11 mouse cellular contexts compared by ENCODE assay signal in genomic region chr13:117284036-117284435, GRCm38 (mm10).
DNase-seq lines count a peak whose midpoint lies in the region; ATAC-seq lines count a peak whose summit lies in the region.
"Had no signal": no experiment of that assay in that cellular context is flagged by ENCODE, and none has a peak within 500 bp of the region (broad histone marks: within the 10 kb centered on the region; RNA-seq: fewer than 3 reads in every experiment).

No protein-coding gene starts in this region.

- H3K27ac ChIP-seq in liver, embryonic 11.5 days (ENCODE audit: low read depth, low read length) = no peak overlapping the region
- H3K27ac ChIP-seq in midbrain, embryonic 15.5 days = no peak overlapping the region
- H3K27ac ChIP-seq: gastrocnemius, adult 2 months; kidney, postnatal 0 days; neural tube, embryonic 12.5 days had no signal

- 39% methylated on average over 4 of the region's 4 CpGs for WGBS in liver, embryonic 11.5 days
- 94% methylated on average over 4 of the region's 4 CpGs for WGBS in midbrain, embryonic 15.5 days

- no peaks in the 10 kb centered on the region for H3K36me3 ChIP-seq in liver, embryonic 11.5 days (ENCODE audit: control insufficient read depth, insufficient read depth, low read length)
- H3K36me3 ChIP-seq in midbrain, embryonic 15.5 days (replicated peaks) = no peaks in the 10 kb centered on the region
- H3K36me3 ChIP-seq: neural tube, embryonic 12.5 days had no signal

- no peak overlapping the region for H3K9ac ChIP-seq in liver, embryonic 11.5 days (ENCODE audit: low read depth, low read length)
- H3K9ac ChIP-seq in midbrain, embryonic 15.5 days = no peak overlapping the region
- H3K9ac ChIP-seq: neural tube, embryonic 12.5 days had no signal

- ATAC-seq in liver, embryonic 11.5 days (replicated peaks; ENCODE audit: low FRiP score) = no peak
- ATAC-seq in inflammation-experienced regulatory T-cells, adult 6 months = peak; percentile 95
- peak; percentile 96 for ATAC-seq in neutrophil, adult 5-6 weeks (ENCODE audit: extremely low read depth, insufficient number of reproducible peaks, low FRiP score, poor library complexity, severe bottlenecking)
- ATAC-seq in midbrain, embryonic 15.5 days (replicated peaks) = no peak

- H3K4me3 ChIP-seq in liver, embryonic 11.5 days (ENCODE audit: low read depth, low read length) = no peak overlapping the region
- no peak overlapping the region for H3K4me3 ChIP-seq in midbrain, embryonic 15.5 days
- H3K4me3 ChIP-seq: gastrocnemius, adult 2 months; neural tube, embryonic 12.5 days had no signal

- no peaks in the 10 kb centered on the region for H3K4me1 ChIP-seq in liver, embryonic 11.5 days (replicated peaks; ENCODE audit: control insufficient read depth, insufficient read depth, low read length)
- no peaks in the 10 kb centered on the region for H3K4me1 ChIP-seq in midbrain, embryonic 15.5 days
- H3K4me1 ChIP-seq: neural tube, embryonic 12.5 days had no signal

- DNase-seq in liver = peak; percentile 36
- DNase-seq in liver, embryonic 11.5 days (ENCODE audit: low spot score) = no peak
- peak; percentile 71 for DNase-seq in thymus, postnatal 4 days
- no peak for DNase-seq in right cerebral cortex, adult 18-20 months
- DNase-seq in ovary, postnatal 10 days (ENCODE audit: low spot score) = no peak
- DNase-seq: gastrocnemius, adult 2 months had no signal

- no peaks in the 10 kb centered on the region for H3K9me3 ChIP-seq in liver, embryonic 11.5 days (ENCODE audit: control insufficient read depth, low read length)
- no peaks in the 10 kb centered on the region for H3K9me3 ChIP-seq in midbrain, embryonic 15.5 days
- H3K9me3 ChIP-seq: neural tube, embryonic 12.5 days had no signal

- no peak overlapping the region for H3K4me2 ChIP-seq in liver, embryonic 11.5 days
- no peak overlapping the region for H3K4me2 ChIP-seq in midbrain, embryonic 15.5 days
- H3K4me2 ChIP-seq: neural tube, embryonic 12.5 days had no signal

- H3K27me3 ChIP-seq in liver, embryonic 11.5 days (replicated peaks; ENCODE audit: control insufficient read depth, insufficient read depth, low read length) = no peaks in the 10 kb centered on the region
- no peaks in the 10 kb centered on the region for H3K27me3 ChIP-seq in midbrain, embryonic 15.5 days (replicated peaks)
- H3K27me3 ChIP-seq: neural tube, embryonic 12.5 days had no signal

Comparison
In these comparisons a context has a peak if more than half of its experiments do, and no peak if none do; other contexts are left out.
1. DNase-seq: peak in liver (single experiment) and thymus, postnatal 4 days (single experiment); none in liver, embryonic 11.5 days (single experiment), right cerebral cortex, adult 18-20 months (single experiment) and ovary, postnatal 10 days (single experiment).
2. ATAC-seq: peak in inflammation-experienced regulatory T-cells, adult 6 months (single experiment) and neutrophil, adult 5-6 weeks (single experiment); none in liver, embryonic 11.5 days (single experiment) and midbrain, embryonic 15.5 days (single experiment).